Mouse (Mus musculus) forebrain, postnatal 0 days (tissue): Measurements from ENCODE around the gene Hoxa7. TPM values are rescaled to one million over a fixed set of nuclear protein-coding genes. Genes with fewer than 3 reads are reported as not detected.

Experiments used
- ATAC-seq: fragments of 200-750 bp; cut with Nextera tagmentation; 2 replicates; pipeline ENCODE4 v1.8.0; 2017; ENCODE audit warnings: mild to moderate bottlenecking, moderate library complexity
- DNase-seq: peaks from one replicate; pipeline ENCODE4 v3.0.0-alpha.2; 2015
- H3K27ac ChIP-seq: fragments of 300-500 bp; sonication (generic); 2 replicates; pipeline ENCODE4 v1.5.1; 2014; ENCODE audit warnings: low read depth, mild to moderate bottlenecking, antibody characterized with exemption, low read length, moderate library complexity, mixed read lengths
- H3K27me3 ChIP-seq: fragments of 300-500 bp; sonication (generic); 2 replicates; pipeline ENCODE4 v1.6.1; 2014; ENCODE audit warnings: mild to moderate bottlenecking, low read length, mixed read lengths; ENCODE audit not compliant: insufficient read depth
- H3K36me3 ChIP-seq: fragments of 300-500 bp; sonication (generic); 2 replicates; pipeline ENCODE4 v1.6.1; 2014; ENCODE audit warnings: mild to moderate bottlenecking, moderate library complexity; ENCODE audit not compliant: insufficient read depth
- H3K4me1 ChIP-seq: fragments of 300-500 bp; sonication (generic); 2 replicates; pipeline ENCODE4 v1.6.1; 2014; ENCODE audit warnings: antibody characterized with exemption; ENCODE audit not compliant: insufficient read depth
- H3K4me2 ChIP-seq: fragments of 300-500 bp; sonication (generic); 2 replicates; pipeline ENCODE4 v1.6.1; 2014; ENCODE audit warnings: low read depth, mild to moderate bottlenecking, moderate library complexity
- H3K4me3 ChIP-seq: fragments of 300-500 bp; sonication (generic); 2 replicates; pipeline ENCODE4 v1.5.1; 2014; ENCODE audit warnings: low read depth, low read length, mixed read lengths
- H3K9ac ChIP-seq: fragments of 300-500 bp; sonication (generic); 2 replicates; pipeline ENCODE4 v1.6.1; 2014; ENCODE audit warnings: mild to moderate bottlenecking
- H3K9me3 ChIP-seq: fragments of 300-500 bp; sonication (generic); 2 replicates; pipeline ENCODE4 v1.6.1; 2016; ENCODE audit warnings: low read length
- CTCF ChIP-seq: sonication (generic); IDR thresholded peaks from 2 replicates; pipeline ENCODE4 v1.5.1; 2016; ENCODE audit warnings: antibody characterized with exemption, control low read depth, low read depth
- WGBS: fragments of 180-500 bp; shearing (Covaris S2); extraction: QIAGEN DNeasy Blood & Tissue Kit; methylation state at CpG from one replicate; pipeline ENCODE4 v1.1.7; 2014; 5-methylcytosine and 5-hydroxymethylcytosine counted together
- polyA plus RNA-seq: library from polyadenylated mRNA; unstranded; fragments of >200 nt; fragmentation: Nextera tagmentation; extraction: Ambion mirVana; gene quantifications from 2 replicates; pipeline ENCODE4 v1.2.1, GENCODE M21; 2015
- total RNA-seq: library from RNA; depleted of rRNA; stranded (reverse); fragments of >200 nt; gene quantifications from 2 replicates; pipeline ENCODE4 v1.2.3, GENCODE M21; 2014

The Hoxa7 gene
- total and polyA plus RNA-seq, 2 experiments from 2014 or later, result not detected

DNA sequence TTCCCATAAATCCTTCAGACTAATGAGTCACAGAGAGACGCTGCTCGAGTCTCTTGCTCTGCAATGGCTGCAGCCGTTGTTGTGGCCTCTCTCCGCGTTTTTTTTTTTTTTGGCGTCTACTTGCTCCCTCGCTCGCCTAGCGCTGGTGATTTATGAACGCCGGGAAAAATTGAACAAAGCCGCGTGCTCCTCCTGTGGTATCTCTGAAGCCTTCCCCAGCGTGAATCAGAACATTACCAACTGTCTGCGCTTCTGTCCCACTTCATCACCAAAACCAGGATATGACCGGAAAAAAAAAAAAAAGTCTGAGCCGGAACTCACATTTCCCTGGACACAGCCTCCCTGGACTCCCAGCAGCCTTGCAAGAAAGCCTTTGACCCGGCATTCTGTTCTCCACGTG, 36.4 kb downstream of the Hoxa7 start:
- WGBS, result 1% methylated on average over 19 of the region's 19 CpGs
- H3K9ac ChIP-seq, result no peak overlapping the region
- ATAC-seq, result no peak

DNA sequence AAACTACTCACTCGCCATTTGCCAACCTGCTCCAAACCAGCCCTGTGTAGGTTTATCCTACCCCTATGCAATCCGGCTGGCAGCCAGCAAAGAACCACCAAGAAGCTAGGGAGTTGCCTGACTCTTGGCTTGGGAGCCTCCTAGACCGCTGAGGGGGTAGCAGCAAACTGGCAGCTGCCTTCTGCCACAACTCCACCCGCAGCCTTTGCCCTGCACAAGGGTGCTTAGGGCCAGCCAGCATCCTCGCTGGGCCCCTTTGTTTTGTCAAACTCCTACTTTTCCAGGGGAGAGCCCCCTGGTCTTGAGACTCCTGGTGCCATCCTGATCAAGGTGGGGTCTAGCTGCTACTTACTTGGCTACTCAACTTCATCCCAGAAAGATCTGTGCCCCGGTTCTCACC, 37.0 kb downstream of the Hoxa7 start:
- Histone ChIP-seq H3K36me3 (no peaks in the 10 kb centered on the region), H3K27ac (no peak overlapping the region), H3K4me2 (no peak overlapping the region), H3K4me3 (no peak overlapping the region), H3K4me1 (no peaks in the 10 kb centered on the region), H3K27me3 (peaks cover 100% of the 10 kb centered on the region), H3K9me3 (no peaks in the 10 kb centered on the region), H3K9ac (no peak overlapping the region)
- WGBS, result 1% methylated on average over 6 of the region's 6 CpGs
- no peak for DNase-seq
- TF ChIP-seq CTCF, result no peak
- no peak for ATAC-seq

More for the DNA sequence above, 36.4 kb downstream of the Hoxa7 start:
- no peak for DNase-seq
- peaks cover 100% of the 10 kb centered on the region for H3K27me3 ChIP-seq
- no peaks in the 10 kb centered on the region for H3K4me1 ChIP-seq
- no peak overlapping the region for H3K27ac ChIP-seq
- no peaks in the 10 kb centered on the region for H3K9me3 ChIP-seq
- no peaks in the 10 kb centered on the region for H3K36me3 ChIP-seq
- no peak for TF ChIP-seq CTCF
- no peak overlapping the region for H3K4me3 ChIP-seq
- no peak overlapping the region for H3K4me2 ChIP-seq

GRCm38 (mm10) chr6:52183311-52184080, 38.2 kb downstream of the Hoxa7 start:
- no peak for DNase-seq
- H3K4me3 ChIP-seq, result no peak overlapping the region

DNA sequence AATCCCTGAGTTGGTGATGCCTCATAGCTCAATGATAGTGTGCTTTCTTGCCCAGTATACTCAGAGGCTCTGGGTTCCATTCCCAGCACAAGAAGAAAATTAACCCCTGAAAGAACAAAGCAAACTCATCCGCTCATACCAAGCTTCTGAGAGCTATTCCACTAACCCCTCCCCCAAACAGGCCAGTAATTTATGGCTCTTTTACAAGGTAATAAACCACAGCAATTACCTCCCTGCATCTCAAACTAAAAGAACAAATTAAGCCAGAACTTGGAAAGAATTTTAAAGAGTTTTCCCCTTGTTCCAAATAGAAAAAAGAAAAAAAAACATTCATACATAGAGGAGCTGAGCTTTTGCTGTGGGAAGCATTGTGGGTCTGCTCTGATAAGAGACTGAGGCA, 38.9 kb downstream of the Hoxa7 start:
- no peaks in the 10 kb centered on the region for H3K4me1 ChIP-seq
- no peak overlapping the region for H3K9ac ChIP-seq
- peaks cover 100% of the 10 kb centered on the region for H3K27me3 ChIP-seq
- no peak for TF ChIP-seq CTCF
- H3K4me3 ChIP-seq, result no peak overlapping the region
- no peak overlapping the region for H3K4me2 ChIP-seq
- WGBS, result 0% methylated on average over 1 of the region's 1 CpGs
- no peaks in the 10 kb centered on the region for H3K9me3 ChIP-seq
- ATAC-seq, result no peak
- no peaks in the 10 kb centered on the region for H3K36me3 ChIP-seq
- DNase-seq, result no peak
- H3K27ac ChIP-seq, result no peak overlapping the region

More at GRCm38 (mm10) chr6:52183311-52184080, 38.2 kb downstream of the Hoxa7 start:
- Histone ChIP-seq H3K4me1 (no peaks in the 10 kb centered on the region), H3K27me3 (peaks cover 100% of the 10 kb centered on the region), H3K4me2 (no peak overlapping the region), H3K27ac (no peak overlapping the region), H3K9me3 (no peaks in the 10 kb centered on the region), H3K9ac (no peak overlapping the region), H3K36me3 (no peaks in the 10 kb centered on the region)
- no peak for ATAC-seq
- TF ChIP-seq CTCF, result no peak
- 7% methylated on average over 10 of the region's 10 CpGs for WGBS

DNA sequence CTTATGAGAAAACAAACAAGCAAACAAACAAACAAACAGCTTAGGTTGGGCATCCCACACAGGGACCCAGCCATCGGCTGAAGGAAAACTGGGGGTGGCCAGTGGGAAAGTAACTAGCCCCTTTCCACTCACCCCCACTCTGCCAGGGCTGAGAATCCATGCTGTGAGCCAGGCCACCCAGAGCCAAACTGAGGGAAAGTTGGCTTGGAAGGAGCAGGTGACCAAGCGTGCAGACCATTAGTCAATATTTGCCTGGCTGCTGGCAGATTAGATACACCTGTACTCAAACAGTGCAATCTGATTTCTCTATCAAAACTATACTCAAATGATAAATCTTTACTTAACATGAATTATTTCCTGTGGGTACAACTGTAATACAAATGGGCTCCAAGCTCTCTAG, 39.6 kb downstream of the Hoxa7 start:
- H3K9me3 ChIP-seq, result no peaks in the 10 kb centered on the region
- H3K36me3 ChIP-seq, result no peaks in the 10 kb centered on the region
- WGBS, result 14% methylated on average over 2 of the region's 2 CpGs
- DNase-seq (no peak), ATAC-seq (no peak)
- H3K27ac ChIP-seq, result no peak overlapping the region
- H3K4me1 ChIP-seq, result no peaks in the 10 kb centered on the region
- TF ChIP-seq CTCF, result no peak
- no peak overlapping the region for H3K4me2 ChIP-seq
- H3K27me3 ChIP-seq, result peaks cover 99% of the 10 kb centered on the region
- H3K4me3 ChIP-seq, result no peak overlapping the region
- no peak overlapping the region for H3K9ac ChIP-seq

DNA sequence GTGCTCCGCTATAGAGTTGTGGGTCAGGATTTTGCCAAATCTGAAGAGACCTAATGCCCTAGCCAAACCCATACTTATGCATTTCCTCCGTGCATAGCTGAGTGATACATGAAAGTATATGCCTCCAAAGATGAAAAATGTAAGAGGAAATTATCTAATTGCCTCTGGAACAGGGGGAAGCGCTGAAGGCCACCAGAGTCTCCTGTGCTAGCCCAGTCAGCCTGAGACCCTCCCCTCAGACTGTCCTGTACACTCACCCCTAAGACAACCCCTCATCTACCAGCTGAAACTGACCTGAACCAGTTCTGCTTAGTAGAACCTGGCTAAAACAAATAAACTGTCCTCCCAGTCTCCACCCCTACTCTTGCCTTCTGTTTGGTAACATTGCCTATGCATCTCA, 40.9 kb downstream of the Hoxa7 start:
- peaks cover 98% of the 10 kb centered on the region for H3K27me3 ChIP-seq
- no peak overlapping the region for H3K27ac ChIP-seq
- H3K4me1 ChIP-seq, result no peaks in the 10 kb centered on the region
- WGBS, result 5% methylated on average over 3 of the region's 3 CpGs
- TF ChIP-seq CTCF, result no peak
- no peaks in the 10 kb centered on the region for H3K9me3 ChIP-seq
- H3K4me3 ChIP-seq, result no peak overlapping the region
- no peak for ATAC-seq
- H3K9ac ChIP-seq, result no peak overlapping the region
- DNase-seq, result no peak
- no peak overlapping the region for H3K4me2 ChIP-seq
- H3K36me3 ChIP-seq, result no peaks in the 10 kb centered on the region

- no peak overlapping the region for H3K4me2 ChIP-seq
- no peak overlapping the region for H3K9ac ChIP-seq
- no peaks in the 10 kb centered on the region for H3K4me1 ChIP-seq
- H3K27ac ChIP-seq, result no peak overlapping the region
- no peak for TF ChIP-seq CTCF
- H3K36me3 ChIP-seq, result no peaks in the 10 kb centered on the region
- H3K4me3 ChIP-seq, result no peak overlapping the region
- ATAC-seq, result no peak
- no peaks in the 10 kb centered on the region for H3K9me3 ChIP-seq
- peaks cover 96% of the 10 kb centered on the region for H3K27me3 ChIP-seq
- WGBS, result 1% methylated on average over 11 of the region's 11 CpGs
- DNase-seq, result no peak
These were observed 41.4 kb downstream of the Hoxa7 start for GRCm38 (mm10) chr6:52180213-52180710.
